Mouse (Mus musculus): ENCODE measurements at regions not wholly inside any gene's neighbourhood (a gene's known extent, or its start where the extent isn't known, plus 50 kb on each side); places are given as distances from the start of the nearest gene placed in this dataset.
A peak's percentile ranks its signal among the peaks of the same experiment; 100 is the strongest.

GRCm38 (mm10) chr4:53323195-53323594, 117.0 kb upstream of the Slc44a1 start:
- ATAC-seq (replicated peaks; ENCODE audit: low FRiP score, poor library complexity, severe bottlenecking): no peak

- no peak for ATAC-seq (replicated peaks; ENCODE audit: low FRiP score, poor library complexity, severe bottlenecking)
These were observed 117.7 kb upstream of the Slc44a1 start for GRCm38 (mm10) chr4:53322484-53322883.

DNA sequence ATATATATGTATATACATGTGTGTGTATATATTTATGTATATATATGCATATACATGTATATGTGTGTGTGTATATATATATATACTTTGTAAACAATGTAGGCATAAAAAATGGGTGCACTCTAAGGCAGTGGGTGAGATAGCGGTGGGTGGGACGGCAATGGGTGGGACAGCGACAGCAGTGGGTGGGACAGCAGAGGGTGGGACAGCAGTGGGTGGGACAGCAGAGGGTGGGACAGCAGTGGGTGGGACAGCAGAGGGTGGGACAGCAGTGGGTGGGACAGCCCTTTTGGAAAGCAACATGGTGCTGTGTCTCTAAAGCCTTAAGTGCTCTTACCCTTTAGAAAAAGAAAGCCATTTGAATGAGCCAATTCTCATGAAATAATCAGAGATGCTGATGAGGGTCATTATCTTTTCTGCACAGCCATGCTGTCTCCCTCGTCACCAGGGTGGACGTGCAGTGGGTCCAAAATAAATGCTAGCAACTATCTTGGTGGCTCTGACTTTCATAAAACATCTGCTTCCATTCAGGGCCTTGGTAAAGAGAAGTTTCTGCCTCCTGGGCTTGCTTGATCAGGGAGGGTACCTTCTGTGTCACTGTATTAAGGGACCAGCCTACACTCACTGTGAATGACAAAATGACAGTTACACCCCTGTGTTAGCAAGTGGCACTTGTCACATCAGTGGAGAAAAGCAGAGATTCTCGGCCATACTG, 119.3 kb upstream of the Slc44a1 start:
- peak; percentile 66 for ATAC-seq (replicated peaks; ENCODE audit: low FRiP score, poor library complexity, severe bottlenecking)

DNA sequence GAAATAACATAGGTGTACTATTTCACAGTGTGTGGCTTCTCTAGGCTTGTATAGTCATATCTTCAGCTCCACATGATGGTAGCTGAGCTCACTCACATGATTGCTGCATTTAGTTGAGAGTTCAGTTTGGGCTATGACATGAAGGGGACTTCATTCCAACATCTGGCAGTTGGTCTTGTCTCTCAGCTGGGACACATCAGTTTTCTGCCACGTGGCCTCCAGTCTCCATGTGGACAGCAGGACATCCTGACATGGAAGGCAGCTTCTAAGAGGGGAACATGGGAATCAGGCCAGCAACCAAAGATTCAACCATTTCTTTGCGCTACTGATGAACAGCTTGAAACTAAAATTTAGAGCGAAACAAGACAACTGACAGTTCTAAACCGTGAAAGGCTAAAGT, 121.2 kb upstream of the Slc44a1 start:
- ATAC-seq (replicated peaks; ENCODE audit: low FRiP score, poor library complexity, severe bottlenecking): no peak

DNA sequence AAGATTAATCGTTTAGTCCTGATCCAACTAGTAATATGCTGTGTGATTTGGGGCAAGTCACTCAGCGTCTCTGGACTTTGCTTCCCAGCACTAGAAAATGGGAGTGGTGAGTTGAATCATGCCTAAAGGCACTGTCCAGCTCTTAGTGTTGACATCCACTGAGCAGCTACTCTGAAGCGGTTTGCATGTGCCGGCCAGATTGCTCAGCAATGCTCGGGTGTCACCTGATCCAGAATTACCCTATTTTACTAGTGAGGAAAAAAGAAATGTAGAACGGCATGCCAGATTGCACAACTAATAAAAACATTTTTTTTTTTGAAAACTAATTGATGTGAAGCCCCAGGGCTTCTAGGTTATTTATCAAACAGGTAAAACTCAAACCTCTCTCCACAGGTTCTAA, 122.0 kb upstream of the Slc44a1 start:
- ATAC-seq (replicated peaks; ENCODE audit: low FRiP score, poor library complexity, severe bottlenecking): no peak

DNA sequence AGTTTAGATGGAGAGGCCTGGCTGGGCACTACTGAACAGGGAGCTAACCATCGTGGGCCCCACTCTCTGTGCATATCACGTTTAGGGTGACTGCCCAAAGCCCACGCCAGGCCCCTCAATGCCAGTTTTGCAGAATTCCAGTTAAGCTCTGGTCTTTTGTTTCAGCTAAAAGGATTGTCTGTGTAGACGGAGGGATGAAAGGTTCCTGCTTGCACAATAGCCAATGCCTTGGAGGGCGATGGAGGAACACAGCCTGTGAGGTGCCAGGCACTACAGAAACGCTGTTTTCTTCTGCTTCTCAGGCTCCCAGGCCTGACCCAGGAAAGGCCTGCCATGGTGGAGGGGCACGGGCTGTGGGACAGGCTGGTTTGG, 122.8 kb upstream of the Slc44a1 start:
- ATAC-seq (replicated peaks; ENCODE audit: low FRiP score, poor library complexity, severe bottlenecking): no peak

GRCm38 (mm10) chr4:53316796-53317452, 123.3 kb upstream of the Slc44a1 start:
- ATAC-seq (replicated peaks; ENCODE audit: low FRiP score, poor library complexity, severe bottlenecking): no peak

DNA sequence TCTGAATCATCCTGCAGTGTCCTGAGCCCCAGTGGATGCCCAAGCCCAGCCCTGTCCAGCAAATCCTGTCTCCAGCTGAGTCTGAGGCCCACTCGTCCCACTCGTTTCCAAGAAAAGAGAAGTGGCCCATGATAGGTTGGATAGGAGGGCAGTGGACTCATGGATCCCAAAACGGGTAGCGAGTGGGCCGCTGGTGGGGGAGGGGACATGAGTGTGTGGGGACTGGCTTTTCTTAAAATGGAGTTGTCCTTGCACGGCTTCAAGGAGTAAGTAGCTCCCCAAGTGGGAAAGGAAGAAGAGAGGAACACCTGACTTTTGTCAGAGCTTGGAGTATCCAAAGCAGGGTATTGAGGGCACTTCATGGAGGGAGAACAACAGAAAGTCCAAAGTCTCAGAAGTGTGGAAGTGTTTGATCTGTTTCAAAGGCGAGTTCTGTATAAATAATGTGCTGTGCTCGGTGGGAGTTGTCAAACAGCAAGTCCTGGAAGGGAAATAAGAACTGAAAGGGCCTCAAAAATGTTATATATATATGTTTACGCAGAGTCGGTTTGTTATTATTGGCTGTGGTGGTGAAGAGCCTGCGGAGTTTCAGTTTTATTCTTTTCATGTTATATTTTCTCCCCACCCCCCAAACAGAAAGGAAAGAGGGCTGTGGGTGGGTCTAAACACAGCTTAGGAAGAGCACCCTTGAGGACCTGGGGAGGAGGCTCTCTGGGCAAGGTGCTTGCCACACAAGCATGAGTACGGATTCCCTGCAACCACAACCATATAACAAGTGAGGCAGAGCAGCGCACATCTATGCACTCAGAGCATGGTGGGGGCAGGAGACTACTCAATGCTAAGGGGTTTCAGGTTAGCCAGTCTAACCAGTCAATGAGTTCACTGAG, 124.1 kb upstream of the Slc44a1 start:
- no peak for ATAC-seq (replicated peaks; ENCODE audit: low FRiP score, poor library complexity, severe bottlenecking)

DNA sequence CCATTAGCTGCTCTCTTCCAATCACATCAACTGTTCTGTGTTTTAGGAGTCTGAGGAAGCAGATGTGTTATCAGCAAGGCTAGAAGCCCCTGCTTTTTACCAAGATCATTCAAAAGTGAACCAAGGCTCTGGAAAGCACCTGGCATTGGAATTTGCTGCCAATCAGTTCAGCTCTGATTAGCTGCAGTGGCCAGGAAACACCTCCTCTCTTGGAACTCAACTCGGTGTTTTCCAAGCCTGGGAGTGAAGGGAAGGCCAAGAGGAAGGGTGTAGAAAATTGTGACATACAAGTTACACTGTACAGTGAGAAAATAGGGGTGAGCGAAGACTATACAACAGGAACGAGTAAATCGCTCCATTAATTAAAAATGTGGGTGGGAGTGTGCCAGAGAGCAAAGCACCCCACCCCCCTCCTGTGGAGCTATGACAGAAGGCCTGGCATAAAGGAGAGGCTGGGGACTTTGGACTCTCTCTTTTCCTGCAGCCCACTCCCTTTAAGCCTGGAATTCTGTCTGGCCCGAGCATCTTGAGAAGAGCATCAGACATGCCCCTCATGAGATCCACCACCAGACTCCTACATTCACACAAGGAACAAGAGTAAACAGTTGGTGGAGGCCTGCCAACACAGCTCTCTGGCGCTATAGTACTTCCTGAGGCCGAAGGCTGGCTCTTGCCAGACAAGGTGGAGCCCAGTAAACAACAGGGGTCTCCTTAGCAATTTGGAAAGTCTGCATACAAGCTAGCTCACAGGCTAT, 124.9 kb upstream of the Slc44a1 start:
- no peak for ATAC-seq (replicated peaks; ENCODE audit: low FRiP score, poor library complexity, severe bottlenecking)

DNA sequence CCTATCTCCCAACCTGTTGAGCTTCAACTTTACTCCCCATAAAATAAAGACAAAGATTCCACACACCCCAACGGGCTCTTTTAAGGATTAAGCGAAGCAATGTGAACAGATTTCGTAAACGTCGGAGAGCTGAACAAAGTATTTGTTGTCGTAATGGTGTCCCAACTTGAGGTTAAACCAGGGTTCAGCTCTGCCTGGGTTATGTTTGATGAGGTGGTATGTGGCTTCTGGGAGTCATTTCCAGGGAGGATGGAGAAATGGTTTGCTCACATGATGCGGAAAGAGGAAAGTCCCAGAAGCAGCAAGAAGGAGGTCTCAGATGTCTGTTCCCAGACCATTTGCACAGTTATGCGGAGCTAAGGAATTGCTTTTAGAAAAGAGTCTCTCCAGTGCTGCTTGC, 126.1 kb upstream of the Slc44a1 start:
- ATAC-seq (replicated peaks; ENCODE audit: low FRiP score, poor library complexity, severe bottlenecking): no peak

DNA sequence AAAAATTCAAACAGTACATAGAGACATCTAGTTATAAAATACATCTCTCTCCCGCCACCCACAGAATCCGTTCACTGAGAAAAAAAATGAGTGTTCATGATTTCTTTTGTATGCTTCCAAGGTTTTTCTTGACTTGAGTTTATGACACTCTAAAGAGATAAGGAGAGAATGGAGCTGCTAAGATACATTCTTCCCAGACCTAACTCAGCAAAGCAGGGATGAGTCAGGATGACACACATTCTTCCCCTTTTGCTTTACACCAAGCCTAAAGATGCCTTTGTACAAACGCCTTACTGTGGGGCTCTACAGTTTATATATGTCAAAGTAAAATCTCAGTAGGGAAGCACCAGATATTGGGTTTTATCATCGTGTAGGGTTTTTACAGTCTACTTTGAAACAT, 133.1 kb upstream of the Slc44a1 start:
- no peak for ATAC-seq (replicated peaks; ENCODE audit: low FRiP score, poor library complexity, severe bottlenecking)

- ATAC-seq (replicated peaks; ENCODE audit: low FRiP score, poor library complexity, severe bottlenecking): no peak
These were observed 135.3 kb upstream of the Slc44a1 start for GRCm38 (mm10) chr4:53304782-53305385.

GRCm38 (mm10) chr4:53304290-53304654, 135.9 kb upstream of the Slc44a1 start:
- ATAC-seq (replicated peaks; ENCODE audit: low FRiP score, poor library complexity, severe bottlenecking): no peak

DNA sequence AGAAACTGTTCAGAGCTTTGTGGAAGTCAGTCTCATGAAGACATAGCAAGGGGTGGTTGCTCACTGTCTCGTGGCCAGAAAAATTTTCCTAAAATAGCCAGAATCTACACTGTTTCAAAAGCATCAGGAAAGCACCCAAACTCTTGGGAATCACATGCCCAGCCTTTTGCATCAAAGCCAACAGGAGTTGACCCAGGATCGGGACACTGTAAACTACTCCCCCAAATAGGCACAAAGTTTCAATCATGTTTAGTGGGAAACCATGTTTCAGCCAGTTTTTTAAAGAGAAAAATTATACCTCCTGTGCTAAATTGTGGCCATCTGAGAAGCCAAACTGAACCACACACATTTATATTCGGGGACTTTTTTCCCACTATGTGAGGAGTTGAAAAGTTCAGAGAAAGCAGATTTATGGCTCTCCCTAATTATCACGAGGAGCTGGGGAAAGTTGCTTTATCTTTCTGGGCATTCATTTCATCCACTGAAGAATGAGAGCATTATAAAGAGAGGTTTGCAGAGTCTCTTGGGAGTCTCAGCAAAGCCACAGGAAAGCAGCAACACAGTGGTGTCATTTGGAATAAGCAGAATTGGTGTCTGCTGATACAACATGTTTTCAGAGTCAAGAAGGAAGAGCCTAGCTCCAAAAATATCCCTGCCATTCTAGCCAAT, 136.5 kb upstream of the Slc44a1 start:
- ATAC-seq (replicated peaks; ENCODE audit: low FRiP score, poor library complexity, severe bottlenecking): no peak

DNA sequence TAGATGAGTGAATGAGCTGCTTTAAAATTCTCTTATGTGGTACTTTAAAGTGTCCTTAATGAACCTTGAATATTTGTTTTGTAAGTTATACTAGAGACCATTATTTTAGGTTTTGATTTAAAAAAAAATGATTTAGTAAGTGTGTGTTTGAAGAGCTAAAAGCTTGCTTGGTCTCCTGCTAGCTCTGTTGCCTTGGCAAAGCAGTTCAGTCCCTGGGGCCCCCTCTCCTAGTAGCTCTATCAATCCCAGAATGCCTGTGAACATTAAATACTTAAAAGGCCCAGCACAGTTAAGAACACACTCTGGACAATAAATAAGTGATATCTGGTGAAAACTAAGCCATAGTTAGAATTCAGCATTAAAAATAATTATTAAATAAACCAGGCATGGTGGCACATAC, 138.3 kb upstream of the Abca1 start:
- no peak for ATAC-seq (replicated peaks; ENCODE audit: low FRiP score, poor library complexity, severe bottlenecking)

DNA sequence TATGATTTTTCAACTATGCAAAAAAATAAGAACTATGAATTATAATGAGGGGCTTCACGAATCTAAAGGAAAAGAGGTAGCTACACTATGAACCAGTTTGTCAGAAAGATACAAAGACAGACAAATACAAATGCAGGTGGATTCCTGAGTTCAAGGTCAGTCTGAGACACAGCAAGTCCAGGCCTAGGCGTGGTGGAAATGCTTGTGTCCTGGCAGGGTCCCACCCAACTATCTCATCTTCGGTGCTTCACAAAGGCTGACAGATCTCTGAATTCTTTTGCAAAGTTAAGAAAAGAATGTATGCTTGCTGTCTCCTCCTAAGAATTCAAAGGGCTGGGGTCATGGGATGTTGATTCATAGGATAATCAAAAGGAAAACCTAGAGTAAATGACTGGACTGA, 132.9 kb upstream of the Abca1 start:
- ATAC-seq (replicated peaks; ENCODE audit: low FRiP score, poor library complexity, severe bottlenecking): no peak

DNA sequence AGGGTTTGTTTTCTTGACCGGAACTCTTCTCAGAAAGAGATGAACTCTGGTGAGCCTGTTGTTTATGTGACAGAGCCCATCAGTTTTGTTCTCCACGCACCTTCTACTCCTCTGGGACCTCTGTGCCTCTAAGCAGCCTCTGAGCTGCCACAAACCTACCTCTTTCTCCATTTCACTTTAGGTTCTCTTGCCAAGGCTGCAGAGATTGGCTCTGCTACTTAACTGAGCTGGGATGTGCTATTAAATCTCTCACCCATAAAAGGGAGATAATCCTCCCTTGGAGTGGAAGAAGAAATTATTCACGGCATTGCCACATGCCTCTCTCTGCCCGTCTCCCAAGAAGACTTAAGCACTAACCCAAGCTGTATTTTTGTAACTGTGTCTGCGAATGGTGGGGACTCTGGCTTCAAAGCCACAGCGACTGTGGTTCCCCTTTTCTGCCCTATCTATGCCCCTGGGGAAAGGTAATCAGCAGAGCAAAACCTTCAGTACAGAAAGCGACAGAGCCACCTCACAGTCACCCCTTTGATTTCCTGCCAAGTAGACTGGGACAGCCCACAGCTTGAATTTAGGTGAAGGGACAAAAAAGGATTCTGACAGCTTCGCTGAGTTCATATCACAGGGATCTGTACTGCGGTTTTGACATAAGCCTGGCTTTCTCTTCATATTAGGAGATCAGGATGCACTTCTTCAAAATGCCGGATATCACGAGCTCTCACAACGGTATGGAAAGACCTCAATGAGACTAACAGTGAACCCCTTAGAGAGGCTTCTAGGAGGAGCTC, 118.2 kb upstream of the Abca1 start:
- ATAC-seq (replicated peaks; ENCODE audit: low FRiP score, poor library complexity, severe bottlenecking): no peak

GRCm38 (mm10) chr4:53270433-53270832, 110.7 kb upstream of the Abca1 start:
- ATAC-seq (replicated peaks; ENCODE audit: low FRiP score, poor library complexity, severe bottlenecking): no peak

- ATAC-seq (replicated peaks; ENCODE audit: low FRiP score, poor library complexity, severe bottlenecking): peak; percentile 79
These were observed 110.3 kb upstream of the Abca1 start for GRCm38 (mm10) chr4:53269999-53270398.
